Mouse (Mus musculus) ES-E14 (cell line): ENCODE results near the gene Cops6.

Experiments
- MAFK ChIP-seq: IDR thresholded peaks from 2 replicates; pipeline ENCODE4 v1.6.1; 2014; ENCODE audit warnings: mild to moderate bottlenecking, low read depth, low read length, inconsistent platforms; ENCODE audit not compliant: insufficient read depth
- ZC3H11A ChIP-seq: IDR thresholded peaks from 2 replicates; pipeline ENCODE4 v1.6.1; 2012; ENCODE audit warnings: low read depth, mild to moderate bottlenecking, inconsistent platforms, low read length, borderline replicate concordance

DNA sequence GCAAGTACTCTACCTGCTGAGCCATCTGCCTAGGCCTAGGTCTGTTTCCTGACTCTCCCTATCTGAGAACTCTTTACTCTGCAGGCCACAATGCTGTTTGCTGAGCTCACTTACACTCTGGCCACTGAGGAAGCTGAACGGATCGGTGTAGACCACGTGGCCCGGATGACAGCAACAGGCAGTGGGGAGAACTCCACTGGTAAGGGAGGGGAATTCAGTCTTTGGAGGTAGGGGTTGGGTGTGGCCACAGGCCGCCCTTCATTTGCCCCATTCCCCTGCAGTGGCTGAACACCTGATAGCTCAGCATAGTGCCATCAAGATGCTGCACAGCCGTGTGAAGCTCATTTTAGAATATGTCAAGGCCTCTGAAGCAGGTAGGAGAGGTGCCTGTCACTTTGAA lies 2.2 kb downstream of the Cops6 start:
- TF ChIP-seq ZC3H11A (no peak), MAFK (no peak)
